Mouse (Mus musculus): ENCODE measurements around the gene Aes.

DNA sequence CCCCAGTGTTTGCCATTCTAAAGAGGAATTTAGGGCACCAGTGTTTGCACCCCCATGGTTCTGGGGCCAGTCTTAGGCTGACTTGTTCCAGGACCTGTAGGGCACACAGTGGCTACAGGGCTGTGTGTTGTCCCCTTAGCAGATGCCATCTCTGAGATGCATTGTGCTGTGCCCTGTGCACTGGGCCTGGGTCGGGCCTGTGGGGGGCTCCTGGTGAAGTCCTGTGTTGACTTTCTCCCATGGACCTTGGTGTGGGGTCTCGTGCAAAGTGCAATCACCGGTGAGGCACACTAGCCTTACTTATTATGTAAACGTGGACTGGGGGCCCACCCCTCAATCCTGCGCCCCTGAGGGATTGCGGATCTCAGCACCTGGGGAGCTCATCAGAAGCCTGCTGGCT, 3.1 kb downstream of the Aes start:
- TF ChIP-seq CTCF (IDR thresholded peaks at IDR 0.05; ENCODE audit: low read depth) (no peak), EP300 (optimal IDR thresholded peaks at IDR 0.05) (no peak)
